Mouse (Mus musculus): ENCODE measurements at regions not wholly inside any gene's neighbourhood (a gene's known extent, or its start where the extent isn't known, plus 50 kb on each side); places are given as distances from the start of the nearest gene placed in this dataset.

- TF ChIP-seq POLR2A (IDR thresholded peaks at IDR 0.05; ENCODE audit: insufficient read depth, low read depth, low read length) (no peak), EP300 (IDR thresholded peaks at IDR 0.05; ENCODE audit: insufficient read depth, low read depth, low read length) (no peak)
Measured at GRCm38 (mm10) chr2:173352756-173353139, 76.4 kb upstream of the Pmepa1 start.
